Mouse (Mus musculus) frontal cortex, adult 2 months (tissue): ENCODE results near the gene Tgfb1. TPM values are rescaled to one million over a fixed set of nuclear protein-coding genes. Genes with fewer than 3 reads are reported as not detected.

Experiments
- DNase-seq, 2 experiments: peaks; one replicate each; pipeline ENCODE4 v3.0.0; 2022; ENCODE audit warnings: low spot score in 1 of 2; ENCODE audit errors: extremely low spot score in 1 of 2
- polyA plus RNA-seq: library from polyadenylated mRNA; depleted of rRNA; stranded (reverse); fragments of >200 nt; gene quantifications from 2 replicates; pipeline ENCODE4 v1.2.3, GENCODE M21; 2012; rRNA removed

Tgfb1 gene
- polyA plus RNA-seq: 7.0 and 7.2 TPM in 2 replicates

DNA sequence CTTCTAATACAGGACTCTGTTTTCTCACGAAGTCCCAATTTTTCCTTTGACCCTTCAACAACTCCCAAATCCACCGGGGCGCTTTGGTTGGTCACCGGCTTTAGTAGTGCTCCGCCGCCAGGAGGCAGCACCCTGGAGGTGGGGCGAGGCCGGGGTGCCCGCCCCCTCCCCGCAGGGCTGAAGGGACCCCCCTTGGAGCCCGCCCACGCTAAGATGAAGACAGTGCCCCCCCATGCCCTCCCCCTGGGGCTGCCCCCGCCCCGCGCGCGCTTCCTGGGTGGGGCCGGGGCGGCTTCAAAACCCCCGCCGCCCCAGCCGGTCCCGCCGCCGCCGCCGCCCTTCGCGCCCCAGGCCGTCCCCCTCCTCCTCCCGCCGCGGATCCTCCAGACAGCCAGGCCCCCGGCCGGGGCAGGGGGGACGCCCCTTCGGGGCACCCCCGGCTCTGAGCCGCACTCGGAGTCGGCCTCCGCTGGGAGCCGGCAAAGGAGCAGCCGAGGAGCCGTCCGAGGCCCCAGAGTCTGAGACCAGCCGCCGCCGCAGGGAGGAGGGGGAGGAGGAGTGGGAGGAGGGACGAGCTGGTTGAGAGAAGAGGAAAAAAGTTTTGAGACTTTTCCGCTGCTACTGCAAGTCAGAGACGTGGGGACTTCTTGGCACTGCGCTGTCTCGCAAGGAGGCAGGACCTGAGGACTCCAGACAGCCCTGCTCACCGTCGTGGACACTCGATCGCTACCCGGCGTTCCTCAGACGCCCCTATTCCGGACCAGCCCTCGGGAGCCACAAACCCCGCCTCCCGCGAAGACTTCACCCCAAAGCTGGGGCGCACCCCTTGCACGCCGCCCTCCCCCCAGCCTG is at the start of gene Tgfb1:
Gene Tgfb1 (plus strand): TSS at position 323 of the 852 bp plus-strand sequence.
- DNase-seq: no peak

DNA sequence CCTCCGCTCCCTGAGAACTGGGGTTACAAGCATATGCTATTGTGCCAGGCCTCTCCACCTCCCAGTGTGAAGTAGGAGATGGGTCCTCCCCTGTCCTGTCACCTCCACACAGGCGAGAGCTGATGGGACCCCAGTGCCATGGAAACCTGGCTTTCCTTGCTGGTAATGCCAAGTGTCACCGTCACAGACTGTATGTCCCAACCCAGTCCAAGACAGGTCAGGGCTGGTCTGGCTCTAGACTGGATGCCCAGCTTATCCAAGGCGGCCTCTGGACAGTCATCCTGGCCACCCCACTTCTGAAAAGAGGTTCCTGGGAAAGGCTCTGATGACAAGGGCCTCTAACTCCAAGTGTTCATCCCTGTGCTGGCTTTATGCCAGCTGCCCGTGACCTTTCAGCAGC is 49.7 kb upstream of the Tgfb1 start:
- no peak for DNase-seq

- peak; percentile 52 to 59 for DNase-seq
Observed at GRCm38 (mm10) chr7:25639754-25640153, 47.0 kb upstream of the Tgfb1 start.

DNA sequence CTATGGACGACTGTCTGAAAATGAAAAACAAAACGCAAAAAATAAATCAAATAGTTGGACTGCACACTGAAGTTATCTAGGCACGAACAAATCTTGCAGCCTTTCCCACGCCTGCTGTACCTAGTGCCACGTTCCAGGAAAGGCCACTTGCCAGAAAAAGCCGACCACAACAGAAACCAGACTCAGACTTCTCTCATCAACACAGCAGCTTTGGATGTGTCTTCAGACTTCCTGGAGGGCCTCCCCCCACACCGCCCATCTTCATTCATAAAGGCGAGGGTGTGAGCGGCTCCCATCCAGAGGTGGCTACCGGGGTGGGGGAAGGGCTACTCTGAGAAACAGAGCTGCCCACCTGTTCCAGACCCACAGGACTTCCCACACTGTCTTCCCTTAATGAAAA is 42.7 kb upstream of the Tgfb1 start:
- DNase-seq: no peak

GRCm38 (mm10) chr7:25644631-25645030 is 42.2 kb upstream of the Tgfb1 start:
- DNase-seq: no peak

DNA sequence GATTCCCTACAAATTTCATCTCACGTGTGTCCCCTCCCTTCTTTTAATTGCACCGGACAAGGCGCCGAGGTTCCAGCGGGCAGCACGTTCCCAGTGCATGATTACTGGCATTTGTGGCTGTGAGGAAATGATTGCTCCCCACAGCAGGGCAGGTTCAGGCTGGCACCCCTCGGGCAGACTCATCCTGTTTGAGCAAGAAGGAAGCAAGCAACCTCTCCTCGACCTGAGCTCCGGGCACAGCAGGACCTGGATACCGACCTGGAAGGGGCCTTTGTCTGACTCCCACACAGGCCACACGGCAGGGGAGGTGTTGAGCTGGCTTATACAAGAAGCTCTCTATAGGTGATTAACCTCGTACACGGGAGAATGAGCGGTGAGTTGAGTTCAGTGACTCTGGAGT is 41.7 kb upstream of the Tgfb1 start:
- no peak for DNase-seq

GRCm38 (mm10) chr7:25647574-25648123 is 39.2 kb upstream of the Tgfb1 start:
- DNase-seq: no peak

- DNase-seq: no peak
Observed at GRCm38 (mm10) chr7:25649839-25650238, 37.0 kb upstream of the Tgfb1 start.

- no peak for DNase-seq
Observed at GRCm38 (mm10) chr7:25651281-25651680, 35.5 kb upstream of the Tgfb1 start.

- DNase-seq: no peak
Observed at GRCm38 (mm10) chr7:25652244-25652759, 34.5 kb upstream of the Tgfb1 start.

DNA sequence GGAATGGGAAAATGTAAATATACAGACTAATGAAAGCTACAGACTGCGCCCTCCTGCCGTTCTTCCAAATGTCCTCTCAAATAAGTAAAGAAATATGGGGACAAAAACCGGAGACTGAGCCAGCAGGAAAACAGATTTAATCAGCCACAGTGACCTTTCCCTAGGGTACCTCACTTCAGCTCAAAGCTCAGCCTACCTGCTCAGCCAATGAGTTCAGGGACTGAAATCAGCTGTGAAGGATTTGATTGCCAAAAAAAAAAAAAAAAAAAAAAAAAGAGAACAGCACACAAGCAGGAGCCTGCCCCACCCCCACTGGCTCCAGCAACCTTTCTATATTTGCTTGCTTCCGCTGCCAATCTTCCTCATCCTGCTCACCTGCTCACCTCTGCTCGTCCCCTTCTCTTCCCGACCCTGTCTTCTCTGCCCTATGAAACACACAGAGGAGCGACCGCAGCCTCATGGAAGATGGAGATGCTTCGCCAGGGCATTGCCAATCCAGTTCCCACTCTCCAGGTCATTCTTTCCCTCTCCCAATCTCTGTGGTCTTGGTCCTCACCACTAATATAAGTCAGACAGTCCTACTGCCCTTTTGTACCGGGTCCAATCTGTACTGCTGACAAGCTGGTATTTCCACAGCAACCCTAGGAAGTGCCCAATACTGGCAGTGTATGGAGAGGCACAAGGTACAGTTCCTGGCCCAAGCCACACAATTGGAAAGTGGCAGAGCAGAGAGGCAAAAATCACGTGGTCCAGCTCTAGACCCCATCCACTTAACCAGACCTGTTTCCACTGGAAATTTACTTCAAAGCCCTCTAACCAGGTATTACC is 31.0 kb upstream of the Tgfb1 start:
- no peak for DNase-seq

DNA sequence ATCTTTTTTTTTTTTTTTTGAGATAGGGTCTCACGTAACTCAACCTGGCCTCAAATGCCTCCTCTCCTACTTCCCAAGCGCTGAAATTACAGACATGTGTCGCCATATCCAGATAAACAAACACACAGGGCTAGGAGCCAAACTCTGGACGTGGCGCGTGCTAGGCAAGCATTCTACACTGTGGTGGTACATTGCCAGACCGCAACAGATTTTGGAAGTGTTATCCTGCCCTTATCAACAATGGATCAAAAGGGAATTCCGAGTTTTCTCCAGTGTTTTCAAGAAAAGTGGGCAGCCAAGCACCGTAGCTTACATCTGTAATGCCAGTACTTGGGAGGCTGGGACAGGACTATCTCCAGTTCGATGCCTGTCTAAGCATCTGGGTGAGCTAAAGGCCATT is 29.0 kb upstream of the Tgfb1 start:
- DNase-seq: no peak

DNA sequence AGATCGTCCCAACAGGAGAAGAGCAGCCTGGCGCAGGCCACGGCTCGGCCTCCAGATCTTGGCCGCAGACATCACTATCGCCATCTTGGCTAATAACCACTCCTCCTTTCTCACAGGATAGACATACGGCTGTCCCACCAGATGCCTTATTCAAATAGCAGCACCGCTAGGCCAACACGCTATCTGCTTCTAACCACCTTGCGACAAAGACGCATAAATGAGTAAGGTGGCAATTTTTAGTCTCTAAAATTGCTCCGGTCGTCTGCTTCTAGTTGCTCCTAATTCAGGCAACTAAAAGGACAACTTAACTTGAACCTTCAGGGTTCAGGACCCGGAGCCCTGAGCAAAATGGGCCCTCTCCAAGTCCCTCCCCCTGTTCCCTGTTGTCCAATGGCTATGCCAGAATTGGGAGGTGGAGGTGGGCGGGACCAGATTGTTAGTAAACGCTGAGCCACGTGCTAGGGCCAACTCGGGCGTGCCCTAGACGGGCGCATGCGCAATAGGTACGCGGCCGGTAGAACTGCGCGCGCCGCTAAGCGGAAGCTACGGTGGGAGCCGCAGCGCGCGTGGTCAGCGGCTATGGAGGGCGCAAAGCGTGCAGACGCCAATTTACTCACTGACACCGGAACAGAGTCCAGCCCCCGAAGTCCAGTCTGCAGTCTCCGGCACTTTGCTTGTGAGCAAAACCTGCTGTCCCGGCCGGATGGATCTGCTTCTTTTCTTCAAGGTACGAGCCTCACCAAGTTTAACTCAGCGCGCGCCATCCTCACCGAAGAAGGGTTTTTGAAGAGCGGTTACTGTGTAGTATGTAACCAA is 27.9 kb upstream of the Tgfb1 start, which contains the start of the genes Bckdha and Exosc5:
Gene Bckdha (minus strand): TSS at position 325 of the 816 bp plus-strand sequence.
Gene Exosc5 (plus strand): TSS at position 508 of the 816 bp plus-strand sequence.
- peak; percentile 99 to 100 for DNase-seq

- DNase-seq: no peak
Observed at GRCm38 (mm10) chr7:25666381-25666780, 20.4 kb upstream of the Tgfb1 start.

DNA sequence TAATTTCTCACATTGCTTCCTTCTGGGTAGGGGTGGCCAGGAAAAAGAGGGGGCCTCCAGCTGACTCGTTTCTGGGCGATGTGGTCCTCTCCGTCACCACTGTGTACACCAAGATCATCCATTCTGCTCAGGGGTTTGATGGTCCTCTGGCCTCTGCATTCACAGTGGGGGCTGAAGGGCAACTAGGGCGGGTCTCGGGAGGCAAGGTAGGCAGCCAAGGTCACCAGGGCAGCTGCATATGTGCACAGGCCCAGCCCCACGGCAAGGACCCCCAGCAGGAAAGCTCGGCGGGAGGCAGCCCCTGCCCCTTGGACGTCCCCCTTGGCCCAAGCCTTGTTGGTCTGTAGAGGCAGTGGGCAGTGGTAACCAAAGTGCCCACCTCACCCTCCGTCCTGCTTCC is 17.6 kb upstream of the Tgfb1 start:
- DNase-seq: no peak

GRCm38 (mm10) chr7:25669631-25670030 is 17.2 kb upstream of the Tgfb1 start:
- DNase-seq: no peak

- no peak for DNase-seq
Observed at GRCm38 (mm10) chr7:25670096-25670495, 16.7 kb upstream of the Tgfb1 start.

GRCm38 (mm10) chr7:25671686-25672085 is 15.1 kb upstream of the Tgfb1 start:
- no peak for DNase-seq

DNA sequence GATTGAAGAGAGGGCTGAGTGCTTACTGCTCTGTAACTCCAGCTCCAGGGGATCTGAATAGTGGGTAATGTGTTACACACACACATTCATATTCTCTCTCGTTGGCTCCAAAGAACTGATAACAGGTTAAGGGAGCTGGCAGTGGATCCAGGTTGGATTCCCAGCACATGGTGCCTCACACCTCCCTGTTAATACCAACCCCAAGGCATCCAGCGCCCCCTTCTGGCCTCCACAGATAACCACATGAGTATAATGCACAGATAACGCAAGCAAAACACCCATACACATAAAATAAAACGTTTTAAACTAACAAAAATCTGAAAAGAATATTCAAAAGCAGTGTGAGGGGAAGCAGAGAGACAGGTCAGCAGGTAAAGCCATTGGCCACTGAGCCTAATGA is 14.4 kb upstream of the Tgfb1 start:
- no peak for DNase-seq

DNA sequence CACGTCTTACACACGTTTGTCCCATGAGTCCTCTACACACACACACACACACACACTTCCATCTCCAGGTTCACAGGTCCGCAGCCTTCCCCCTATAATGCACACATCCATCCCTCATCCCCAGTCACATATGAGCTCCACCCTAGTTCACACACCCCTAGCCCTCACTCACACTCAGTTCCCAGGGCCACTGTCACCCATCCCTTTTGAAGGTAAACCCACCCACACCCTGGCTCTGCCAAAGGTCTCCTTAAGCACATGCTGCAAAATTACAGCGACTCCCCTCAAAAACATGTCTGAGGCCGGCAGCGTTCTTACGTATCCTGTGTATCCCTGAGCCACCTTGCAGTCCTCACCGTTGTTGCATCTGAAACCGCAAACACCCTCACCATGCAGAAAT is 12.5 kb upstream of the Tgfb1 start:
- no peak for DNase-seq
